Mouse (Mus musculus): ENCODE results near the gene Cgn. TPM values are rescaled to one million over a fixed set of nuclear protein-coding genes. Genes with fewer than 3 reads are reported as not detected.
A peak's percentile ranks its signal among the peaks of the same experiment; 100 is the strongest.

The Cgn gene
- polyA plus RNA-seq, 1 experiment from 2014 or later: 2.9 TPM

- no peak overlapping the region for H3K9ac ChIP-seq (ENCODE audit: low read length)
- H3K4me1 ChIP-seq (ENCODE audit: control insufficient read depth, insufficient read depth, low read length): no peaks in the 10 kb centered on the region
- WGBS: 9% methylated on average over 10 of the region's 10 CpGs
- H3K36me3 ChIP-seq (ENCODE audit: control insufficient read depth, insufficient read depth, low read length): no peaks in the 10 kb centered on the region
- H3K4me2 ChIP-seq: no peak overlapping the region
- H3K9me3 ChIP-seq (ENCODE audit: control insufficient read depth, low read length): no peaks in the 10 kb centered on the region
- DNase-seq (ENCODE audit: low spot score, missing footprints) (peak; percentile 88), ATAC-seq (ENCODE audit: low FRiP score) (no peak)
- no peak overlapping the region for H3K27ac ChIP-seq (ENCODE audit: low read depth, low read length)
- no peaks in the 10 kb centered on the region for H3K27me3 ChIP-seq (ENCODE audit: control insufficient read depth, insufficient read depth, low read length)
- H3K4me3 ChIP-seq (ENCODE audit: low read depth, low read length): no peak overlapping the region
Observed at GRCm38 (mm10) chr3:94804146-94804545, 17.9 kb upstream of the Cgn start.

DNA sequence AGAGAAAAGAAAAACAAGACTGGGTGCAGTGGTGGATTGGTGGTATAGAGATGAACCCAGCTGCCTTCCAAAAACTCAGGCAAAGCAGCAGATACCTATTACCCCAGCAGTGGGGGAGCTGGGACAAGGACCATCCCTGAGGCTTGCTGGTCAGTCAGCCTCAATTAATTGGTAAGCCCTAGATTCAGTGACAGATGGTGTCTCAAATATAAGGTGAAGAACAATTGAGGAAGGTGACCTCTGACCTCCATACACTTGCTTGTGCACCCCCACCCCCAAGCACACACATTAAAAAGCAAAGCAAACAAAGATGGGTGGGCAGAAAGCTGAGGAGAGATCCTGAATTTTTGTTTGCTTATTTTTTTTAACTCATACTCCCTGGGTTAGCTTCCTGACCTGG lies 9.9 kb upstream of the Cgn start:
- no peaks in the 10 kb centered on the region for H3K36me3 ChIP-seq (ENCODE audit: control insufficient read depth, insufficient read depth, low read length)
- ATAC-seq (ENCODE audit: low FRiP score): no peak
- no peak overlapping the region for H3K4me3 ChIP-seq (ENCODE audit: low read depth, low read length)
- DNase-seq (ENCODE audit: low spot score, missing footprints): peak; percentile 81
- H3K9ac ChIP-seq (ENCODE audit: low read length): no peak overlapping the region
- no peak overlapping the region for H3K4me2 ChIP-seq
- no peaks in the 10 kb centered on the region for H3K9me3 ChIP-seq (ENCODE audit: control insufficient read depth, low read length)
- H3K4me1 ChIP-seq (ENCODE audit: control insufficient read depth, insufficient read depth, low read length): peaks cover 3% of the 10 kb centered on the region; the same call in 1 of the 2 replicates
- no peak overlapping the region for H3K27ac ChIP-seq (ENCODE audit: low read depth, low read length)
- H3K27me3 ChIP-seq (ENCODE audit: control insufficient read depth, insufficient read depth, low read length): no peaks in the 10 kb centered on the region

DNA sequence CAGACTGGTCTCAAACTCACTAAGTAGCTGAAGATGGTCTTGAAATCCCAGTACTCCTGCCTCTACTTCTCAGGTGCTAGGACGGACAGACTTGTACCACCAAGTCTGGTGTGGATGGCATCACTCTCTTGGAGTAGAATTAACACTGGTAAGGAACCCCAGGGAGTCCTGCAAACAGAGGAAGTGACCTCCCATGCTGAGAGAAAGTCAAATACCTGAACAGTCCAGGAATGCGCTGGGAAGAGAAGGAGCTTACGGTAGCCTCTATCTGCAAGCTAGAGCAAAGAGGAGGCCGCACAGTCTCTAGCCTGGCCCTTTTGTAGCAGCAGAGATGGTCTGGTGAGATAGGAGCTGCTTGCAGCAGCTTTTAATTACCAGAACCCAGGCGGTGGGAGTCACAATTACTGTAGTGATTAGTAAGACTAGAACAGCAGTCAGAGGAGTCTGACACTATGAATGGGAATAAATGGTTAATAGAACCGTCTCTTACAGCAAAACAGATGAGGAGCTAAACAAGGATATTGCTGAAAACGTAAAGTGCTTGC lies 9.4 kb upstream of the Cgn start:
- H3K4me3 ChIP-seq (ENCODE audit: low read depth, low read length): no peak overlapping the region
- 59% methylated on average over 7 of the region's 7 CpGs for WGBS
- H3K27ac ChIP-seq (ENCODE audit: low read depth, low read length): no peak overlapping the region

GRCm38 (mm10) chr3:94794359-94794758 lies 8.1 kb upstream of the Cgn start:
- Histone ChIP-seq H3K9ac (ENCODE audit: low read length) (0 out of 2 replicates have a peak overlapping the region, but pooled peaks have one; percentile 20), H3K4me3 (ENCODE audit: low read depth, low read length) (no peak overlapping the region), H3K27me3 (ENCODE audit: control insufficient read depth, insufficient read depth, low read length) (no peaks in the 10 kb centered on the region), H3K36me3 (ENCODE audit: control insufficient read depth, insufficient read depth, low read length) (no peaks in the 10 kb centered on the region), H3K9me3 (ENCODE audit: control insufficient read depth, low read length) (no peaks in the 10 kb centered on the region), H3K4me1 (ENCODE audit: control insufficient read depth, insufficient read depth, low read length) (peaks cover 3% of the 10 kb centered on the region; the same call in 1 of the 2 replicates), H3K27ac (ENCODE audit: low read depth, low read length) (no peak overlapping the region), H3K4me2 (no peak overlapping the region)
- WGBS: 43% methylated on average over 2 of the region's 2 CpGs
- ATAC-seq (ENCODE audit: low FRiP score) (0 out of 2 replicates have a peak, but pooled peaks have one; percentile 4), DNase-seq (ENCODE audit: low spot score, missing footprints) (peak; percentile 26)

More for the DNA sequence above, 9.4 kb upstream of the Cgn start:
- H3K4me2 ChIP-seq: no peak overlapping the region
- no peak overlapping the region for H3K9ac ChIP-seq (ENCODE audit: low read length)
- ATAC-seq (ENCODE audit: low FRiP score) (no peak), DNase-seq (ENCODE audit: low spot score, missing footprints) (peak; percentile 69)
- H3K9me3 ChIP-seq (ENCODE audit: control insufficient read depth, low read length): no peaks in the 10 kb centered on the region
- H3K27me3 ChIP-seq (ENCODE audit: control insufficient read depth, insufficient read depth, low read length): no peaks in the 10 kb centered on the region
- peaks cover 3% of the 10 kb centered on the region; the same call in 1 of the 2 replicates for H3K4me1 ChIP-seq (ENCODE audit: control insufficient read depth, insufficient read depth, low read length)
- H3K36me3 ChIP-seq (ENCODE audit: control insufficient read depth, insufficient read depth, low read length): no peaks in the 10 kb centered on the region

- no peak overlapping the region for H3K9ac ChIP-seq (ENCODE audit: low read length)
- no peak overlapping the region for H3K4me3 ChIP-seq (ENCODE audit: low read depth, low read length)
- H3K36me3 ChIP-seq (ENCODE audit: control insufficient read depth, insufficient read depth, low read length): no peaks in the 10 kb centered on the region
- H3K9me3 ChIP-seq (ENCODE audit: control insufficient read depth, low read length): no peaks in the 10 kb centered on the region
- no peak overlapping the region for H3K27ac ChIP-seq (ENCODE audit: low read depth, low read length)
- H3K4me1 ChIP-seq (ENCODE audit: control insufficient read depth, insufficient read depth, low read length): peaks cover 3% of the 10 kb centered on the region; the same call in 1 of the 2 replicates
- H3K4me2 ChIP-seq: no peak overlapping the region
- ATAC-seq (ENCODE audit: low FRiP score) (no peak), DNase-seq (ENCODE audit: low spot score, missing footprints) (peak; percentile 45)
- no peaks in the 10 kb centered on the region for H3K27me3 ChIP-seq (ENCODE audit: control insufficient read depth, insufficient read depth, low read length)
- WGBS: 77% methylated on average over 2 of the region's 2 CpGs
Observed at GRCm38 (mm10) chr3:94793672-94794071, 7.4 kb upstream of the Cgn start.

- DNase-seq (ENCODE audit: low spot score, missing footprints): no peak
- Histone ChIP-seq H3K27ac (ENCODE audit: low read depth, low read length) (no peak overlapping the region), H3K4me2 (no peak overlapping the region), H3K36me3 (ENCODE audit: control insufficient read depth, insufficient read depth, low read length) (no peaks in the 10 kb centered on the region), H3K4me1 (ENCODE audit: control insufficient read depth, insufficient read depth, low read length) (peaks cover 3% of the 10 kb centered on the region; the same call in 1 of the 2 replicates), H3K9me3 (ENCODE audit: control insufficient read depth, low read length) (no peaks in the 10 kb centered on the region), H3K27me3 (ENCODE audit: control insufficient read depth, insufficient read depth, low read length) (0 out of 2 replicates have a peak, but pooled peaks cover 2% of the 10 kb centered on the region), H3K4me3 (ENCODE audit: low read depth, low read length) (no peak overlapping the region), H3K9ac (ENCODE audit: low read length) (no peak overlapping the region)
- no peak for ATAC-seq (ENCODE audit: low FRiP score)
- 89% methylated on average over 2 of the region's 2 CpGs for WGBS
Observed at GRCm38 (mm10) chr3:94792258-94792657, 6.0 kb upstream of the Cgn start.

GRCm38 (mm10) chr3:94789516-94789915 lies 3.2 kb upstream of the Cgn start:
- DNase-seq (ENCODE audit: low spot score, missing footprints): no peak
- 74% methylated on average over 2 of the region's 2 CpGs for WGBS
- H3K36me3 ChIP-seq (ENCODE audit: control insufficient read depth, insufficient read depth, low read length): no peaks in the 10 kb centered on the region
- H3K27ac ChIP-seq (ENCODE audit: low read depth, low read length): no peak overlapping the region
- no peak for ATAC-seq (ENCODE audit: low FRiP score)
- H3K9me3 ChIP-seq (ENCODE audit: control insufficient read depth, low read length): no peaks in the 10 kb centered on the region
- no peak overlapping the region for H3K9ac ChIP-seq (ENCODE audit: low read length)
- peaks cover 7% of the 10 kb centered on the region for H3K4me1 ChIP-seq (ENCODE audit: control insufficient read depth, insufficient read depth, low read length)
- H3K4me2 ChIP-seq: no peak overlapping the region
- H3K4me3 ChIP-seq (ENCODE audit: low read depth, low read length): no peak overlapping the region
- H3K27me3 ChIP-seq (ENCODE audit: control insufficient read depth, insufficient read depth, low read length): peaks cover 5% of the 10 kb centered on the region; the same call in 1 of the 2 replicates

GRCm38 (mm10) chr3:94789071-94789470 lies 2.8 kb upstream of the Cgn start:
- Histone ChIP-seq H3K4me3 (ENCODE audit: low read depth, low read length) (no peak overlapping the region), H3K9ac (ENCODE audit: low read length) (no peak overlapping the region), H3K4me2 (no peak overlapping the region), H3K9me3 (ENCODE audit: control insufficient read depth, low read length) (no peaks in the 10 kb centered on the region), H3K36me3 (ENCODE audit: control insufficient read depth, insufficient read depth, low read length) (no peaks in the 10 kb centered on the region), H3K27ac (ENCODE audit: low read depth, low read length) (no peak overlapping the region), H3K27me3 (ENCODE audit: control insufficient read depth, insufficient read depth, low read length) (peaks cover 5% of the 10 kb centered on the region; the same call in 1 of the 2 replicates), H3K4me1 (ENCODE audit: control insufficient read depth, insufficient read depth, low read length) (peaks cover 4% of the 10 kb centered on the region)
- DNase-seq (ENCODE audit: low spot score, missing footprints): peak; percentile 71
- no peak for ATAC-seq (ENCODE audit: low FRiP score)
- WGBS: 80% methylated on average over 1 of the region's 1 CpGs

DNA sequence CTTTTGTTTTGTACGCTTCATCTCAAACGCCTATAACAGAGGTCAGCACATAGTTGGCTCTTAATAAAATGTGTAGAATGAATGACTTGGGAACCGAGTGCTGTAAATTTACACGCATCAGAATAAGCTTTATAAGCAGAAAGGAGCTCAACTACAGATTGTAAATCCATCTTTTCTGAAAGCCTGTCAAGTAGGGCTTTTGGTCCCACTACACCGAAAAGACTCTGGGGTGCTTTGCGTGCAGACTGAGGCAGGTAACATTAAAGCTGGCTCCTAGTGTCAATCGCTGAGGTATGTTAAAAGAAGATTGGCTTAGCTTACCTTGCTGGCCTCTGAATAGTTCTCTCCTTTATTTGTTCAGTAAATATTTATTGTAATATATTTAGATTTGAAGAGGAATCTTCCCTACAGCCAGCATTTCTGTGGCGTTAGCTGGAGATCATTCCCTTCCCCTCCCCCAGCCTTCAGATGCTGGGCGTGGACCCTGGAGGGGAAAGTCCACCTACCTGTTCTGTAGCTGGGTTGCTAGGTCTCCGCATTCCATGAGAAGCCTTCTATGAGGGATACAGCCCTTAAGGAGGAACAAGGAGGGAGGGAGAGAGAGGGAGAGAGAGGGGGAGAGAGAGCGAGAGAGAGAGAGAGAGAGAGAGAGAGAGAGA lies 959 bp upstream of the Cgn start:
- Histone ChIP-seq H3K9ac (ENCODE audit: low read length) (peak overlapping the region; percentile 79), H3K36me3 (ENCODE audit: control insufficient read depth, insufficient read depth, low read length) (no peaks in the 10 kb centered on the region), H3K9me3 (ENCODE audit: control insufficient read depth, low read length) (no peaks in the 10 kb centered on the region), H3K4me2 (peak overlapping the region; percentile 96), H3K4me3 (ENCODE audit: low read depth, low read length) (peak overlapping the region; percentile 47), H3K27me3 (ENCODE audit: control insufficient read depth, insufficient read depth, low read length) (peaks cover 5% of the 10 kb centered on the region; the same call in 1 of the 2 replicates), H3K27ac (ENCODE audit: low read depth, low read length) (peak overlapping the region; percentile 20; the same call in 1 of the 2 replicates), H3K4me1 (ENCODE audit: control insufficient read depth, insufficient read depth, low read length) (peaks cover 4% of the 10 kb centered on the region)
- DNase-seq (ENCODE audit: low spot score, missing footprints) (peak; percentile 93), ATAC-seq (ENCODE audit: low FRiP score) (no peak)
- WGBS: 4% methylated on average over 10 of the region's 11 CpGs

Data from midbrain, embryonic 11.5 days (tissue).